Mouse (Mus musculus): ENCODE results near the gene Ube2b. TPM values are rescaled to one million over a fixed set of nuclear protein-coding genes. Genes with fewer than 3 reads are reported as not detected.

The Ube2b gene
- polyA plus RNA-seq, 1 experiment from 2014 or later, result 301 TPM

GRCm38 (mm10) chr11:51943500-51943841 lies 57.1 kb downstream of the Ube2b start:
- H3K9me3 ChIP-seq (replicated peaks), result no peaks in the 10 kb centered on the region
- 52% methylated on average over 6 of the region's 6 CpGs for WGBS
- no peak for ATAC-seq
- H3K4me1 ChIP-seq, result peaks cover 11% of the 10 kb centered on the region
- no peaks in the 10 kb centered on the region for H3K27me3 ChIP-seq
- H3K27ac ChIP-seq, result peak overlapping the region; percentile 31; the same call in 1 of the 2 replicates
- H3K36me3 ChIP-seq (ENCODE audit: poor library complexity, severe bottlenecking), result no peaks in the 10 kb centered on the region
- no peak overlapping the region for H3K9ac ChIP-seq
- H3K4me2 ChIP-seq, result no peak overlapping the region
- no peak overlapping the region for H3K4me3 ChIP-seq

- H3K4me2 ChIP-seq, result no peak overlapping the region
- no peak overlapping the region for H3K9ac ChIP-seq
- peaks cover 11% of the 10 kb centered on the region for H3K4me1 ChIP-seq
- H3K9me3 ChIP-seq (replicated peaks), result no peaks in the 10 kb centered on the region
- H3K27me3 ChIP-seq, result no peaks in the 10 kb centered on the region
- no peaks in the 10 kb centered on the region for H3K36me3 ChIP-seq (ENCODE audit: poor library complexity, severe bottlenecking)
- H3K4me3 ChIP-seq, result no peak overlapping the region
- 55% methylated on average over 15 of the region's 15 CpGs for WGBS
- H3K27ac ChIP-seq, result peak overlapping the region; percentile 31; the same call in 1 of the 2 replicates
- ATAC-seq, result peak; percentile 81
Measured at GRCm38 (mm10) chr11:51942602-51943499, 57.7 kb downstream of the Ube2b start.

- H3K36me3 ChIP-seq (ENCODE audit: poor library complexity, severe bottlenecking), result no peaks in the 10 kb centered on the region
- no peak overlapping the region for H3K9ac ChIP-seq
- WGBS, result 82% methylated on average over 13 of the region's 13 CpGs
- H3K9me3 ChIP-seq (replicated peaks), result no peaks in the 10 kb centered on the region
- H3K27me3 ChIP-seq, result no peaks in the 10 kb centered on the region
- H3K27ac ChIP-seq, result no peak overlapping the region
- no peak overlapping the region for H3K4me2 ChIP-seq
- no peak for ATAC-seq
- no peak overlapping the region for H3K4me3 ChIP-seq
- peaks cover 11% of the 10 kb centered on the region for H3K4me1 ChIP-seq
Measured at GRCm38 (mm10) chr11:51940511-51940955, 60.0 kb downstream of the Ube2b start.

- ATAC-seq, result no peak
- WGBS, result 88% methylated on average over 8 of the region's 8 CpGs
- Histone ChIP-seq H3K9ac (no peak overlapping the region), H3K4me2 (no peak overlapping the region), H3K9me3 (replicated peaks) (no peaks in the 10 kb centered on the region), H3K4me1 (peaks cover 11% of the 10 kb centered on the region), H3K4me3 (no peak overlapping the region), H3K27ac (no peak overlapping the region), H3K27me3 (no peaks in the 10 kb centered on the region), H3K36me3 (ENCODE audit: poor library complexity, severe bottlenecking) (no peaks in the 10 kb centered on the region)
Measured at GRCm38 (mm10) chr11:51939590-51939955, 61.0 kb downstream of the Ube2b start.

GRCm38 (mm10) chr11:51938817-51939589 lies 61.6 kb downstream of the Ube2b start:
- ATAC-seq, result no peak
- Histone ChIP-seq H3K4me1 (peaks cover 11% of the 10 kb centered on the region), H3K27me3 (no peaks in the 10 kb centered on the region), H3K27ac (no peak overlapping the region), H3K4me3 (no peak overlapping the region), H3K9ac (no peak overlapping the region), H3K36me3 (ENCODE audit: poor library complexity, severe bottlenecking) (no peaks in the 10 kb centered on the region), H3K9me3 (replicated peaks) (no peaks in the 10 kb centered on the region), H3K4me2 (no peak overlapping the region)
- WGBS, result 84% methylated on average over 12 of the region's 12 CpGs

GRCm38 (mm10) chr11:51937361-51937781 lies 63.2 kb downstream of the Ube2b start:
- WGBS, result 65% methylated on average over 6 of the region's 6 CpGs
- ATAC-seq, result no peak
- H3K36me3 ChIP-seq (ENCODE audit: poor library complexity, severe bottlenecking), result no peaks in the 10 kb centered on the region

GRCm38 (mm10) chr11:51935636-51936434 lies 64.7 kb downstream of the Ube2b start:
- Histone ChIP-seq H3K4me1 (no peaks in the 10 kb centered on the region), H3K27ac (no peak overlapping the region), H3K4me3 (no peak overlapping the region), H3K9ac (no peak overlapping the region), H3K9me3 (replicated peaks) (no peaks in the 10 kb centered on the region), H3K4me2 (no peak overlapping the region), H3K36me3 (ENCODE audit: poor library complexity, severe bottlenecking) (no peaks in the 10 kb centered on the region), H3K27me3 (no peaks in the 10 kb centered on the region)
- ATAC-seq, result no peak
- WGBS, result 57% methylated on average over 5 of the region's 5 CpGs

More at GRCm38 (mm10) chr11:51937361-51937781, 63.2 kb downstream of the Ube2b start:
- Histone ChIP-seq H3K27ac (no peak overlapping the region), H3K27me3 (no peaks in the 10 kb centered on the region), H3K4me2 (no peak overlapping the region), H3K4me3 (no peak overlapping the region), H3K9me3 (replicated peaks) (no peaks in the 10 kb centered on the region), H3K4me1 (no peaks in the 10 kb centered on the region), H3K9ac (no peak overlapping the region)

Other genes with a start within 250 kb of the Ube2b start
- gene Sec24a, start 237.1 kb downstream of the Ube2b start, polyA plus RNA-seq (2015; fragmentation: Nextera tagmentation; extraction: Ambion mirVana), result 11.0 and 11.7 TPM in 2 replicates
- 140 and 146 TPM in 2 replicates for gene Sar1b, start 237.1 kb downstream of the Ube2b start, polyA plus RNA-seq (2015; fragmentation: Nextera tagmentation; extraction: Ambion mirVana)
- 0.27 and 0.37 TPM in 2 replicates for gene Jade2, start 143.1 kb downstream of the Ube2b start, polyA plus RNA-seq (2015; fragmentation: Nextera tagmentation; extraction: Ambion mirVana)
- gene Cdkn2aipnl, start 33.1 kb downstream of the Ube2b start, polyA plus RNA-seq (2015; fragmentation: Nextera tagmentation; extraction: Ambion mirVana), result 114 and 121 TPM in 2 replicates
- 15.0 and 21.4 TPM in 2 replicates for gene Cdkl3, start 3.5 kb upstream of the Ube2b start, polyA plus RNA-seq (2015; fragmentation: Nextera tagmentation; extraction: Ambion mirVana)
- 108 and 112 TPM in 2 replicates for gene Ppp2ca, start 97.9 kb upstream of the Ube2b start, polyA plus RNA-seq (2015; fragmentation: Nextera tagmentation; extraction: Ambion mirVana)
- not detected in 2 replicates for gene Olfr1373, start 144.8 kb upstream of the Ube2b start, polyA plus RNA-seq (2015; fragmentation: Nextera tagmentation; extraction: Ambion mirVana)
- gene Olfr1371, start 213.2 kb upstream of the Ube2b start, polyA plus RNA-seq (2015; fragmentation: Nextera tagmentation; extraction: Ambion mirVana), result not detected in 2 replicates
- gene Skp1a, start 231.2 kb upstream of the Ube2b start, polyA plus RNA-seq (2015; fragmentation: Nextera tagmentation; extraction: Ambion mirVana), result 1,072 and 1,145 TPM in 2 replicates